Mouse (Mus musculus): ENCODE results near the gene D230025D16Rik.

DNA sequence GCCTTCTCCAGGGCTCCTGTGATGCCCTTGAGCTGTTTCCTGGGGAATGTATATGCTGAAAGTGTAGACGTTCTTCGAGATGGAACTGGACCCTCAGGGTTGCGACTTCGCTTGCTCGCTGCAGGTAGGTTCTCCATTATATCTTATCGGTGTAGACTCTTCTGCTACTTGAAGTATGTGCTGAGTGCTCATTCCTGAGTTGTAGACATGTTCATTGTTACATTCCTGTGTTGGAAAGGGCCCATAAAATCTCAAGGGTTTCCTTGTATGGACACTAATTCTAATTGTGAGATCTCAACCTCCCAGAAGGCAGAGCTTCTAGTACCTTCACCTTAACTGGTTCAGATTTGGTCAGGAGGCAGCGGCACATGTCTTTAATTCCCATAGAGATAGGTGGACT is 16.1 kb downstream of the D230025D16Rik start:
- no peak for TF ChIP-seq POLR2A (IDR thresholded peaks at IDR 0.05; ENCODE audit: control insufficient read depth, extremely low read depth, insufficient read depth, low read length, poor library complexity)
- no peak for TF ChIP-seq CTCF (IDR thresholded peaks at IDR 0.05; ENCODE audit: borderline replicate concordance, control insufficient read depth, extremely low read depth, insufficient read depth, low read length, poor library complexity)
